Mouse (Mus musculus): ENCODE results near the gene Spz1.
"Not testable (repeated sequence)": the region's sequence is repeated elsewhere in the genome, so short reads cannot be mapped to it uniquely, and the experiment has no call there.

The Spz1 gene

GRCm38 (mm10) chr13:92576072-92576471 is at the start of gene Spz1:
Gene Spz1 (minus strand): TSS chr13:92576172.
- no peak for DNase-seq (ENCODE audit: low read depth, low spot score)

DNA sequence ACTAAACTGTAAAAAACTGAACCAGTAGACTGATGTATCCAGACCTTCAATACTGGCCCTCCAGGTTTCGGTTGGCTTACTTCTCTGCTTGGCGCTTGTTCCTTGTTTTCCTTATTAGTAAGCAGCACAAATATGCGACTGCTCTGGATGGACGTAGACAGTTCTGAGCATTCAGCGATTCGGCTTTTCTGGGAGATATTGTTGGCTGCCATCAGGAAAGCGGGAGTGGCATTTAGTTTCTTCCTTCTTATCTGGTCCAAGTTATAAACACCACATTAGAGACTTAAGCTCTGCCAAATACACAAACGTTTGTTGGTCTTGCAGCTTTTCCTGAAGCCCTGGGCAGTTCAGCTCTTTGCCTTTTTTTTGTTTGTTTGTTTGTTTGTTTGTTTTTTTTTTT is 40.5 kb upstream of the Spz1 start:
- no peak for DNase-seq (ENCODE audit: low read depth, low spot score)

GRCm38 (mm10) chr13:92615201-92615600 is 39.2 kb upstream of the Spz1 start:
- DNase-seq (ENCODE audit: low read depth, low spot score): no peak

- DNase-seq (ENCODE audit: low read depth, low spot score): no peak
These were observed 37.1 kb upstream of the Spz1 start for GRCm38 (mm10) chr13:92613094-92613493.

GRCm38 (mm10) chr13:92611917-92612316 is 35.9 kb upstream of the Spz1 start:
- DNase-seq (ENCODE audit: low read depth, low spot score): peak; percentile 21

GRCm38 (mm10) chr13:92611254-92611784 is 35.3 kb upstream of the Spz1 start:
- DNase-seq (ENCODE audit: low read depth, low spot score): peak; percentile 40

- peak; percentile 95 for DNase-seq (ENCODE audit: low read depth, low spot score)
These were observed 34.6 kb upstream of the Spz1 start, which contains the start of gene Serinc5 for GRCm38 (mm10) chr13:92610311-92611221. Gene Serinc5 (plus strand): TSS chr13:92611091.

DNA sequence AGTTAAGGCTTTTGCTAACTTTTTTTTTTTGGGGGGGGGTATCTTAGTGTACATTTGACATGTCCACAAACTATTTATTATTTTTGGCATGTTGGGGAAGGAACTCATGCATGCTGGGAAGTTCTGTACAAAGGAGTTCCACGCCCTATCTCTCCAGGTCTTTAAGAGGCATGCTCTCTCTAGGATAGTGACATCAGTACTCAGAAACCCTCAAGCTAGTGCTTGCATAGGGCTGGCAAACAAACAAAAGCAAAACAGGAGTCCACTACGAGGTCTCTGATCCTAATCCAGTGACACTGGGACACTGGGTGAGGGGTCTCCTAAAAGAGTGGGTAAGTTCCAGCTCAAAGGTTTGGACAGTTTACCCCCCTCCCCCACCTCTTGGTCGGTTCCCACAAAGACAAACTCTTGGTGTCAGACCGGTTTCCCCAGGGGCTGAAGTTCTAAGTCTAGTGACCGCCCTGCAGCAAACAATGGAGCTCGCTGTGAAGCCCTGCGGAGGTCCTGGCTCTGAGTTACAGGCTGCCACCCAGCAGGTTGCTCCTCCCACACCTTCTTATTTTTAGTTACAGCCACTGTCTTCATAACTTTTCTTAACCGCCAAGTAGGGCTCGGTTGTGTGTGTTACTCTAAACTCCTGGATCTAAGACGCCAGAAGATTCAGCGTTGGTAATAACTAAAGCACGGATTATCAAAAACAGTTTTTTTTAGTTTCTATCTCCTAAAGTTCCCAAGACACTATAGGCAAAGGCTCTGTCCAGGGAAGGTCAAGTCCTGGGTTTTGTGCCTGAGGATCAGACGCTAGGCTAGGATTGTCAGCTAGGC is 33.7 kb upstream of the Spz1 start:
- DNase-seq (ENCODE audit: low read depth, low spot score): peak; percentile 19

DNA sequence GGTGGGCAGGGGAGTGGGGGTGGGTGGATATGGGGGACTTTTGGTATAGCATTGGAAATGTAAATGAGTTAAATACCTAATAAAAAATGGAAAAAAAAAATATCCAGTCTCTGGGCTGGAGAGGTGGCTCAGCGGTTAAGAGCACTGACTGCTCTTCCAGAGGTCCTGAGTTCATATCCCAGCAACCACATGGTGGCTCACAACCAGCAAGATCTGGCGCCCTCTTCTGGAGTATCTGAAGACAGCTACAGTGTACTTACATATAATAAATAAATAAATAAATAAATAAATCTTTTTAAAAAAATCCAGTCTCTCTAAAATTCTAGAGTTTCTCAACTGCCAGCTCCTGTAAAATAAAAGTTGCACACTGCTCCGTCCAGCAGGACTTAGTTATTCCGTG is 29.3 kb upstream of the Spz1 start:
- DNase-seq (ENCODE audit: low read depth, low spot score): not testable (repeated sequence)

DNA sequence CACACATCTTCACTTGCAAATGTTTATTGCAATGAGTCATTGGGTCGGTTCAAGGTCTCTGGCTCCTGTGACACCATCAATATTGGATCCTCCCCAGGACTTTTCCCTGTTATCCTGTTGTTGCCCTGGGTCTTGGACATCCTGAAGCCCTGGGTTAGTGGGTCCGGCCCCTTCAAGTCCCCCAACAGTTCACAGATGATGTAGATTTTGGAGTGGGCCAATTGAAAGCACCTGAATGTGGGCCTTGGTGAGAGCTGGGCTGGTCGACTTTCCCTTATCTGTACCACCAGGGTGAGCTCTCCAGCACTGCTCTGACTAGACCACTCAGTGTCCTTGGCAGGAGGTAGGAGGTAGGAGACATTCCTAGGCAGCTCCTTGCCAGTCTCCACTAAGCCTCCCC is 19.5 kb upstream of the Spz1 start:
- no peak for DNase-seq (ENCODE audit: low read depth, low spot score)

DNA sequence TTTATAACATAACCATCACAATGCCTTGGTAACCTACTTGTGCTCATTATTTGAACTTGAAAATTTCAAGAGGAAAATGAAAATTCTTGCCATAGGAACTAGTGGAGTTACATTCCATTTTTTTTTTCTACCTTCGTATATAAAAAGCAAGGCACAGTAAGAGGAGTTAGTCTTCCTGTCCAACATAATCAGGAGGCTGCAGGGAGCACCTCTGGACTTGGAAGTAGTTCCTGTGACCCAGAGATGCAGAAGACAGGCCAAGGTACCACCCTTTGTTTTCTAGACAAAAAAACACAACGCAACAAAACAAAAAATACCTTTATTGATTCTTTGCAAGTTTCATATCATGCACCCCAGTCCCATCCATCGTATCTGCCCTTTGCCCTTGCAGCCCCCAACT is 18.9 kb upstream of the Spz1 start:
- no peak for DNase-seq (ENCODE audit: low read depth, low spot score)

- peak; percentile 8 for DNase-seq (ENCODE audit: low read depth, low spot score)
These were observed 18.5 kb upstream of the Spz1 start for GRCm38 (mm10) chr13:92594481-92594880.

GRCm38 (mm10) chr13:92593731-92594396 is 17.9 kb upstream of the Spz1 start:
- DNase-seq (ENCODE audit: low read depth, low spot score): peak; percentile 51

- DNase-seq (ENCODE audit: low read depth, low spot score): no peak
These were observed 17.0 kb upstream of the Spz1 start for GRCm38 (mm10) chr13:92592786-92593635.

- no peak for DNase-seq (ENCODE audit: low read depth, low spot score)
These were observed 16.4 kb upstream of the Spz1 start for GRCm38 (mm10) chr13:92592268-92592785.

DNA sequence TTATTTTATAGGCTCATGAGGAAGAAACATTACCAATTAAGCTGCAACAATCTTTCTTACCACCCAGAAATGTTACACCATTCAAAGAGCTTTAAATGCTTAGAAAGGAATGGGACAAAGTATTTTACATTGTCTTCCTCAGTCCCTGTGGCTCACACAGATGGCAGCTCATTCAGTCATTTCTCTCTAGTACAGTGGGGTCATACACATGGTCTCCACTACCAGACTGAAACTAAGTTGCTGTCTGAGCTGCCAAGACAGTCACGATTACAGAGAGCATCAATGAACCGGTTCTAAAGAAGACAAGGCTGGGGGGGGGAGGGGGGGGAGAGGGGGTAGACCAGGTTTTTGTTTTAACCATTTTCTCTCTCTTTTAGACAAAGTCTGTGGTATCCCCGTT is 15.3 kb upstream of the Spz1 start:
- DNase-seq (ENCODE audit: low read depth, low spot score): no peak

DNA sequence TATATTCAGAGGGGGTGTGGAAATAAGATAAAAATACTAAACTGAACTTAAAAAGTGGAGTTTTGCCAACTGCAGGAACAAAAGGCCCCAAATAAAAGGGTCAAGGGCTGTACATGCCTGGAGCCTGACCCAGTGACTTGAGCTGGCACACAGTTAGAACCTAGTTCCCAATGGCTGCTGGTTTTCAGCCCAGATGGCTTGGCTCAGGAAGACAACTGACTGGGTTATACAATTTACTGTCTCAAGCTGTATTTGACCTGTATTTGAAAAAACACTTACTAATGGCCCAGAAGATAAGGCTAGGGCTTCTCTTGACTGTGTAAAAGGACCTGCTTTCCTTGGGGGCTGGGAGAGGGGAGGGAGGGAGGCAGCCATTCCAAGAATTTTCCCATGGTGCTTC is 13.3 kb upstream of the Spz1 start:
- DNase-seq (ENCODE audit: low read depth, low spot score): no peak

DNA sequence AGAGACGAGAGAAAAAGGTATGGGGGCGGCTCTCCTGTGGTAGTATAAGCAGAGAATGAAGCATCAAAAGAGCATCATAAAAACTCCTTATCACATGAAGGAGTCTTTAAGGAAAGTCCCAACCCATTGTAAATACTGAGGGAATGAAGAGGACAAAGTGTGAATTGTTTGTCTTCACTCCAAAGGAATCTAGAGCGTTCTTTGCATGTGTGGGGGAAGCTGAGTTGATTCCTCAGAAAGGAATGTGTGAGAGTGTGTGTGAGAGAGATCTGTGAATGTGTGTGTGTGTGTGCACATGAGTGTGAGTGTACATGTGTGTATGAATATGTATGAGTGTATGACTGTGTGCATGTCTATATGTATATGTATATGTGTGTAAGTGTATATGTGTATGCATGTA is 12.7 kb upstream of the Spz1 start:
- no peak for DNase-seq (ENCODE audit: low read depth, low spot score)

DNA sequence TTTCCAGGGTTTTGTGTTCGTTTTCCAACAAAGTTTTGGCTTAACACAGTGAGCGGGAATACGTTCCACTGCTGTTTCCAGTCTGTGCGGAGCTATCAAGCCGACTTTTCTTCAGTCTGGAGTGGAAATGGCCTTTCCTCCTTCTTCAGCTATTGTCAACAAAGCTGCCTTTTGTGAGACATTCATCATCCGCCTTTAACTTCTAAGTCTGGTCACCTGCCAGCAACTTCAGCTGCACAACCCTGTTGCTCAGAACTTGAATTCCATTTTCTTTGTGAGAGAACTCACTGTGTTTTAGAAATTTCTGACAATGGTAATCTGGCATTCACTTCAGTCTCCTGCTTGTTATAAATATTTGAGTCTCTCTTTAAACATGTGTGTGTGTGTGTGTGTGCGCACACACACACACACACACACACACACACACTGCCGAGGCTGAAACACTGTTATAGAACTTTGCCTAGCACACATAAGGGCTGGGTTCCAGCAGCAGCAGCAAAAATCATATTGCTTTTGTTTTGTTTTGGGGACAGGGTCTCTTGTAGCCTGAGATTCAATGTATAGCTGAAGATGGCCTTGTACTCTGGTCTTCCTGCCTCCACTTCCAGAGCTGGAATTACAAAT is 8.2 kb upstream of the Spz1 start:
- DNase-seq (ENCODE audit: low read depth, low spot score): no peak

All from forelimb bud, embryonic 11.5 days (tissue).